Mouse (Mus musculus) thymus, adult 2 months (tissue): Measurements from ENCODE around the gene Sema6d.

Experiments
- CTCF ChIP-seq: fragments of 200-500 bp; IDR thresholded peaks from 2 replicates; pipeline ENCODE4 v1.5.1; 2012; ENCODE audit warnings: mild to moderate bottlenecking, control low read depth, low read length, moderate library complexity, borderline replicate concordance; ENCODE audit not compliant: control insufficient read depth, poor library complexity, insufficient read depth; ENCODE audit errors: extremely low read depth
- POLR2A ChIP-seq: fragments of 200-500 bp; IDR thresholded peaks from 2 replicates; pipeline ENCODE4 v1.6.1; 2012; ENCODE audit warnings: mild to moderate bottlenecking, low read length, control low read depth, moderate library complexity; ENCODE audit not compliant: control insufficient read depth, poor library complexity, insufficient read depth; ENCODE audit errors: extremely low read depth

DNA sequence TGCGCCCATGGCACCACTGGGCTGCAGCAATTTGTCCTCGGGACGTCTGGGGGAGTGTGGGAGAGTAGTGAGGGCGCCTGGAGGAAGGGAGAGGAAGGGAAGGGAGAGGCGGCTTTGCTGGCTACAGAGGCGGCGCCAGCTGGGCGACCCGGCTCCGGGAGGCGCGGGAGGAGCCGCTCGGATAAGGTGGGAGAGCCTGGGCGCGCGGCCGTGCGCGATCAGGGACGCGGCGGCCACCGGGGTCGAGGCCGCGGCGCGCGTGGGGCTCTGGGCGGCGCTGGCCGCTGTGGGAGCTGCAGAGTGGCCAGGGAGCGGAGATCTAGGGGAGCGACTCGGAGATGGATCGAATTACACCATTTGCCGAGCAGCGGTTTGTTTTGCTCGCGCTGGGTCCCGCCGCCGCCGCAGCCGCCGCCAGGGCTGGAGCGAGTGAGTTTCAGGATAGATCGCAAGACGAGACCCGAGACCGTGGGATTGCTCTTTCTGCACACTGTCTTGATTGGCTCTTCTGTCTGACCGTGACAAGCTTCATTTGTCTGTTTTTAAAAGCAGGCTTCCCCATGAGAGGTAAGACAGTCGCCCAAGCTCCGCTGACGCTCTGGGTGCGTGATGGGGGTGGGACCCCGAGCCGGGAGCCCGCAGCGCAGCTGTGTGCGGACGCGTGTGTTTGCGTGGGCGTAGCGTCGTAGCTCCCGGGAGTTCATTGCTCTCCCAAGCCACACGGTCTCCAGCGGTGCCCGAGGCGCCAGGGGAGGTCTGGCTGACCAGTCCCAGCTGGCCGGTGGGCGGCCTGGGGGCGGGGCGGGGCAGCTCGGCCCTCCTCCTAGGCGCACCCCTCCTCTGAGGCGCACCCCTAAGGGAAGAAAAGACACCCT lies 520.2 kb downstream of the Sema6d start:
- TF ChIP-seq POLR2A (no peak), CTCF (no peak)
